Mouse (Mus musculus) intestine, embryonic 15.5 days (tissue): ENCODE measurements around the gene Mpnd. TPM values are rescaled to one million over a fixed set of nuclear protein-coding genes. Genes with fewer than 3 reads are reported as not detected.
"Not testable (repeated sequence)": the region's sequence is repeated elsewhere in the genome, so short reads cannot be mapped to it uniquely, and the experiment has no call there.

Source experiments
- ATAC-seq: fragments of 200-750 bp; cut with Nextera tagmentation; 2 replicates; pipeline ENCODE4 v1.8.0; 2017; ENCODE audit warnings: moderate TSS enrichment, moderate library complexity
- H3K27ac ChIP-seq: fragments of 300-500 bp; sonication (generic); 2 replicates; pipeline ENCODE4 v1.5.1; 2015; ENCODE audit warnings: mild to moderate bottlenecking, inconsistent platforms
- H3K27me3 ChIP-seq: fragments of 300-500 bp; sonication (generic); replicated peaks from 2 replicates; pipeline ENCODE4 v1.6.1; 2015; ENCODE audit warnings: inconsistent platforms
- H3K36me3 ChIP-seq: fragments of 300-500 bp; sonication (generic); 2 replicates; pipeline ENCODE4 v1.6.1; 2015; ENCODE audit warnings: inconsistent platforms
- H3K4me1 ChIP-seq: fragments of 300-500 bp; sonication (generic); replicated peaks from 2 replicates; pipeline ENCODE4 v1.6.1; 2015; ENCODE audit warnings: inconsistent platforms
- H3K4me2 ChIP-seq: fragments of 300-500 bp; sonication (generic); replicated peaks from 2 replicates; pipeline ENCODE4 v1.6.1; 2015; ENCODE audit warnings: mild to moderate bottlenecking, inconsistent platforms
- H3K4me3 ChIP-seq: fragments of 300-500 bp; sonication (generic); replicated peaks from 2 replicates; pipeline ENCODE4 v1.5.1; 2015; ENCODE audit warnings: inconsistent platforms
- H3K9ac ChIP-seq: fragments of 300-500 bp; sonication (generic); 2 replicates; pipeline ENCODE4 v1.6.1; 2015; ENCODE audit warnings: inconsistent platforms
- H3K9me3 ChIP-seq: fragments of 300-500 bp; sonication (generic); 2 replicates; pipeline ENCODE4 v1.6.1; 2016; ENCODE audit warnings: inconsistent platforms
- whole genome bisulfite sequencing: fragments of 180-500 bp; shearing (Covaris S2); methylation state at CpG from one replicate; pipeline ENCODE4 v1.1.7; 2015; 5-methylcytosine and 5-hydroxymethylcytosine counted together
- polyA plus RNA-seq: library from polyadenylated mRNA; unstranded; fragments of >200 nt; fragmentation: Nextera tagmentation; extraction: Ambion mirVana; gene quantifications from 2 replicates; pipeline ENCODE4 v1.2.1, GENCODE M21; 2015

Gene Mpnd
- polyA plus RNA-seq, 1 experiment from 2014 or later, result 86.3 TPM

DNA sequence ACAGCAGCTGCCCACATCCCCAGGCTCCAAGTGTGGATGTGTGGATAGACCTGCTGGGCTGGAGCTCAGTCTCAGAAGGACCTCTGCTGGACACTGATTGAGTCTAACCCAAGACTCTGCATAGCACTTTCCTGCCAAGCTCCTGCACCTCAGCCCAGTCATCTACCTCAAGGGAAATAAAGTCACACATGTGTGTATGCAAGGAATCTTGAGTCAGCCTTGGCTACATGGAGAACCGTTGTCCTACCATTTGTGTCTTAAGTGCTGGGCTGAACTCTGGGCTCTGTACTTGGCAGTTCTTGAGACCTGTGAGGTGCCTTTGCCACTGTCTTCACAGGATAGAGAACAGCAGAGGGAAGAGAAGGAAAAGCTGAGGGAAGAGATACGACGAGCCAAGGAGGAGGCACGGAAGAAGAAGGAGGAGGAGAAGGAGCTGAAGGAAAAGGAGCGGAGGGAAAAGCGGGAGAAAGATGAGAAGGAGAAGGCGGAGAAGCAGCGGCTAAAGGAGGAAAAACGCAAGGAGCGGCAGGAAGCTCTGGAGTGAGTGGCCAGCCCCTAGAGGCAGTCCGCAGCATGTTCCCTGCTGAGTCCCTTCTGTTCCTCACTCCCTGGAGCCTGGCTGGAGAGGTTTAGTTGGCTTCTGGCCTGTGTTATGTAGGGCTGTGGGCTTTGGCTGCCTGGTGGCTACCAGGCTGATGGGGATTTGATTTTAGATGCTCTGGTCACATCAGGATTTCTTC is 52.0 kb downstream of the Mpnd start:
- Histone ChIP-seq H3K27me3 (no peaks in the 10 kb centered on the region), H3K9me3 (no peaks in the 10 kb centered on the region), H3K4me1 (no peaks in the 10 kb centered on the region), H3K9ac (no peak overlapping the region), H3K36me3 (peaks cover 58% of the 10 kb centered on the region), H3K4me2 (no peak overlapping the region), H3K4me3 (no peak overlapping the region), H3K27ac (no peak overlapping the region)
- ATAC-seq, result no peak
- 91% methylated on average over 11 of the region's 11 CpGs for WGBS

DNA sequence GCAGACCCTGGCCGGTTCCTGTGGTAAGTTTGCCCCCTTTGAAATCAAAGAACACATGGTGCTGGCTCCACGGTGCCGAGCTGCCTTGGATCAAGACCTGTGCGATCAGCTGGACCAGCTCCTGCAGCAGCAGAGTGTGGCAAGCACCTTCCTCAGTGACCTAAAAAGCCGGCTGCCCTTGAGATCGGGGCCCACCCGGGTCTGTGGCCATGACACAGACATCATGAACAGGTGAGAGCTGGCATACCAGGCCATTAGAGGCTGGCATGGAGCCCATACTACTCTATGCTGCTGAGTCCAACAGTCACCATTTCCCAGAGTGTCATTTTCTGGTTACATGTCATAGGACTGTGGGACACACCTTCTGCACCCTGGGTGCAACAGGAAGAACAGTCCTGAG is 56.6 kb downstream of the Mpnd start:
- WGBS, result 93% methylated on average over 7 of the region's 7 CpGs

DNA sequence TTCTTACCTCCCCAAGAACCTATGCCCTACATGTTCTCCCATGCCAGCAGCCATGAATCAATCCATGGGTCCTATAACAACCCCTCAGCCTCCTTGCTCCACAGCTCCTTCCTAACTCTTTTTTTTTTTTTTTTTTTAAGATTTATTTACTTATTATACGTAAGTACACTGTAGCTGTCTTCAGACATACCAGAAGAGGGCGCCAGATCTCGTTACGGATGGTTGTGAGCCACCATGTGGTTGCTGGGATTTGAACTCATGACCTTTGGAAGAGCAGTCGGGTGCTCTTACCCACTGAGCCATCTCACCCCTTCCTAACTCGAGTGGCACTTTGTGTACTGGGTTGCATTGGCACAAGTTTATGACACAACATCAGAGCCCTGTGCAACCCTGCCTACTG is 60.2 kb downstream of the Mpnd start:
- ATAC-seq, H3K9ac ChIP-seq, H3K27me3 ChIP-seq, H3K4me1 ChIP-seq, H3K27ac ChIP-seq, H3K9me3 ChIP-seq, H3K4me2 ChIP-seq, H3K4me3 ChIP-seq: not testable (repeated sequence)
- 77% methylated on average over 6 of the region's 6 CpGs for WGBS
- peaks cover 83% of the 10 kb centered on the region for H3K36me3 ChIP-seq

More for the DNA sequence above, 56.6 kb downstream of the Mpnd start:
- Histone ChIP-seq H3K9ac (no peak overlapping the region), H3K4me2 (no peak overlapping the region), H3K27ac (no peak overlapping the region), H3K27me3 (no peaks in the 10 kb centered on the region), H3K9me3 (no peaks in the 10 kb centered on the region), H3K4me3 (no peak overlapping the region), H3K36me3 (peaks cover 81% of the 10 kb centered on the region), H3K4me1 (no peaks in the 10 kb centered on the region)
- ATAC-seq, result no peak

Other genes with a start within 250 kb of the Mpnd start
- 7.4 and 7.5 TPM in 2 replicates for gene Zfp119a, start 126.8 kb upstream of the Mpnd start, polyA plus RNA-seq
- gene Zfp959, start 113.6 kb upstream of the Mpnd start, polyA plus RNA-seq, result 9.0 and 11.0 TPM in 2 replicates
- 3.5 and 4.4 TPM in 2 replicates for gene Zfp119b, start 56.2 kb upstream of the Mpnd start, polyA plus RNA-seq
- gene Ebi3, start 53.1 kb upstream of the Mpnd start, polyA plus RNA-seq, result 2.8 and 3.2 TPM in 2 replicates
- gene Yju2, start 46.6 kb upstream of the Mpnd start, polyA plus RNA-seq, result 21.0 and 21.4 TPM in 2 replicates
- 9.0 and 9.4 TPM in 2 replicates for gene Shd, start 35.2 kb upstream of the Mpnd start, polyA plus RNA-seq
- gene Fsd1, start 19.2 kb upstream of the Mpnd start, polyA plus RNA-seq, result 8.9 and 11.5 TPM in 2 replicates
- gene Stap2, start 127 bp upstream of the Mpnd start, polyA plus RNA-seq, result 40.3 and 45.8 TPM in 2 replicates
- gene Sh3gl1, start 30.9 kb downstream of the Mpnd start, polyA plus RNA-seq, result 124 TPM in 2 replicates
- 21.4 and 22.4 TPM in 2 replicates for gene Chaf1a, start 34.7 kb downstream of the Mpnd start, polyA plus RNA-seq
- gene Ubxn6, start 69.3 kb downstream of the Mpnd start, polyA plus RNA-seq, result 29.9 and 35.1 TPM in 2 replicates
- 85.7 and 86.9 TPM in 2 replicates for gene Hdgfl2, start 73.9 kb downstream of the Mpnd start, polyA plus RNA-seq
- 0.03 and 0.14 TPM in 2 replicates for gene Plin4, start 104.1 kb downstream of the Mpnd start, polyA plus RNA-seq
- 0.52 and 0.85 TPM in 2 replicates for gene Plin5, start 111.9 kb downstream of the Mpnd start, polyA plus RNA-seq
- 0.15 and 0.33 TPM in 2 replicates for gene Lrg1, start 116.3 kb downstream of the Mpnd start, polyA plus RNA-seq
- gene Sema6b, start 134.6 kb downstream of the Mpnd start, polyA plus RNA-seq, result 1.4 TPM in 2 replicates
- 11.9 and 12.8 TPM in 2 replicates for gene Tnfaip8l1, start 156.8 kb downstream of the Mpnd start, polyA plus RNA-seq
- gene Mydgf, start 178.2 kb downstream of the Mpnd start, polyA plus RNA-seq, result 105 and 127 TPM in 2 replicates
- gene Dpp9, start 213.2 kb downstream of the Mpnd start, polyA plus RNA-seq, result 32.8 and 35.0 TPM in 2 replicates